Mouse (Mus musculus): Measurements from ENCODE around the gene Rabl6.

Rabl6 gene

DNA sequence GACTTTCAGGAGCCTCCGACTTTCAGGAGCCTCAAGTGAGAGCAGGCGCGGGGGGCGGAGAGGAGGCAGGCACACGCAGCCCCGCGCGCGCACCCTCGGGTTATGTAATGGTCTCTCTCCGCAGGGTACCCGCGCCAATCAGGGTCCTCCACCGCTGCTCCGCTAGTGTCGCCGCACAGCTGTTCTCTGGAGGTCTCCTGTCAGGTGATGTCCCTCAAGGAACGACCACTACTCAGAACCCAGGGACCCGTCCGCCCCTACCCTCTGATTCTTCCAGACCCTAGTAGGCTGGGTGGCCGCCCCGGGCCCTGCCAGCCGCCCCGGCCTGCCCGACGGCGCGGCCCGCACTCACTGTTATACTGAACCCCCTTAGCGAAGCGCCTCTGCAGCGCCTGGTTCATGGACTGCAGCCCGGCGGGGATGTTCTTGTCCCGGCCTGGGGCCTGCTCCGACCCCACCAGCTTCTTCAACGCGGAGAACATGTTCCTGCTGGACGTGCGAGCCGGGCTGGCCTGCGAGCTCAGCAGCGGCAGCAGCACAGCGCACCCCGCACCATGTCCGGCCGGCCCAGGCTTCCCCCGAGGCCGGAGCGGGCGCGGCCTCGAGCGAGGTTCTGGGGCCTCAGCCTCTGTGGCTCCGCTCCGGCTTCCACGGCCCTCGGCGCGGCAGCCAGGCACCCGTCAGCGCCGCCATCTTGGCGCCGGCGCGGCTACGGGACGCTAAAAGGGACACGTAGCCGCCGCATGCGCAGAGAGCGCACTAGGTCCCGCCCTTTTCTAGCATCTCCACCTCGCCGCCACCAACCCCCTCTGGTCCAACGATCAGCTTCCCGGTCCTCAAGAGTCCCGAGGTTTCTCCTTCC, at the start of gene Rabl6:
Gene Rabl6, minus strand, starts transcription at position 761 of the 862 bp plus-strand sequence.
- peak; percentile 81 for DNase-seq (ENCODE audit: low read depth, low spot score)

DNA sequence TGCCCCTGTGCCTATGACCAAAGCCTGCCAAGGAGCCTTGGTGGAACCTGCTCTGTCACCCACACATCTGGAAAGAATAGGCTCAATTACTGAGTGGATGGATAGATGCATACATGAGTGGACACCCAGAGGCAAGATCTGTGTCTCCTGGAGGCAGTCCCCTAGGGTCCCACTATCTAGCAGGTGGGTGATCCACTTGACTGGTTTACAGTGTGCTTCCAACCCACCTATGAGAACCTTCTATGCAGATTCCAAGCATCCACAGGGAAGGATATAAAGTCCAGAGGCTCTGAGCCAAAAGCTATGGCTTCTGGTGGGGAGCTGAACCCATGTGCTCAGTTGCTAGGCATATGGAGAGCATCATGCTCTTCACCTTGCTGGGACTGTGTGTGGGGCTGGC, 49.3 kb upstream of the Rabl6 start, which contains the start of gene Lcn5:
Gene Lcn5, plus strand, starts transcription at position 301 of the 400 bp plus-strand sequence.
- DNase-seq (ENCODE audit: low read depth, low spot score) = no peak

GRCm38 (mm10) chr2:25657246-25657645, 48.9 kb upstream of the Rabl6 start:
- DNase-seq (ENCODE audit: low read depth, low spot score) = no peak

- no peak for DNase-seq (ENCODE audit: low read depth, low spot score)
Observed at GRCm38 (mm10) chr2:25656691-25657090, 48.4 kb upstream of the Rabl6 start.

DNA sequence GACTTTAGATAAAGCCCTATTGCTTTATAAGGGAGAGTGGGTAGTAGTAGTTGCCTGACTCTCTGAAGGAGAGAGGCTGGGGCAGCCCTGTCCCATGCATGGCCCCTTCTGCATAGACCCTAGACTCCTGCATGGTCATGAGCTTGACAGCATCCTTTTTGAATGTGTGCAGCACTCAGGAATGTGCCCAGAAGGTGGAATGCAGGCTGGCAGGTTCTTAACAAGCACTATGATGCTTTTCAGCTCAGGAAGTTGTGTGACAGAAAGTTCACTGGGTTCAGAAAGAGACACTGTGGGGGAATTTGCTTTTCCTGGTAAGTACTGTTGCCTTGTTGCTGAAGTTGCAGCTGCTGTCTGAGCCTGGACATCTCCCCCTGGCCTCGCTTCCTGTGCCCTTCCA, 46.2 kb upstream of the Rabl6 start:
- DNase-seq (ENCODE audit: low read depth, low spot score) = no peak

DNA sequence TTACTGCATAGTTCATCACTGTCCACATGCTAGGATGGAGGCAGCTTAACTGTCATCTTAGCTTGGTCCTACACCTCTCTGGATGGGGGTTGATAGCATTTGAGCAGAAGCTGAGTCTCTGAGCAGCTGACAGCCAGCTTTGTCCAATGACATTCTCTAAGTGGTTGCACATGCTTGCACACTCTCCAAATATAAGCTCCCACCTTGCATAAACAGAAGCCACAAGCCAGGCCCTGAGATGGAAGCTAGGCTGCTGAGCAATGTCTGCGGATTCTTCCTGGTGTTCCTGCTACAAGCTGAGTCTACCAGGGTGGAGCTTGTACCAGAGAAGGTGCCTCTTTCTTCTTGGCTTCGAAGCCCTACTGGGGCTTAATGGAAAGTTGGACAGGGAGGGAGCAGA, 44.6 kb upstream of the Rabl6 start, which contains the start of gene Lcn8:
Gene Lcn8, plus strand, starts transcription at position 219 of the 400 bp plus-strand sequence.
- DNase-seq (ENCODE audit: low read depth, low spot score) = no peak

DNA sequence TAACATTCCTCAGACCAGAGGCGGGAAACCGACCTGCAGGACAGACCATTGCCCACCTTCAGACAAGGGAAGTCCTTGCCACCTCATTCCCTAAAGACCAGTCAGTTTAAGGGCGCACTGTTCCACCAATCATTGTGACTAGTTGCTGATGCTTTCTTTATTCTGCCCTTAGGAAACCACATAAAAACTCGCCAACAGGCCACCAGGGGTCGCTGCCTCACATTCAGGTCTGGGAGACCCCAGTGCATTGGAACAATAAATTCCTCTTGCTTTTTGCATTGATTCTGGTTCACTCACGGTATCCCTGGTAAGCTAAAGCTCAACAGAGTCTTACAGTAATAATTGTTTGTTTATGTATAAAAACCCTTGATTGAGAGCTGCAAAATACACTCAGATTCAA, 31.6 kb upstream of the Rabl6 start:
- no peak for DNase-seq (ENCODE audit: low read depth, low spot score)

- DNase-seq (ENCODE audit: low read depth, low spot score) = no peak
Observed at GRCm38 (mm10) chr2:25634046-25634445, 25.7 kb upstream of the Rabl6 start.

GRCm38 (mm10) chr2:25633616-25634015, 25.3 kb upstream of the Rabl6 start:
- DNase-seq (ENCODE audit: low read depth, low spot score) = no peak

DNA sequence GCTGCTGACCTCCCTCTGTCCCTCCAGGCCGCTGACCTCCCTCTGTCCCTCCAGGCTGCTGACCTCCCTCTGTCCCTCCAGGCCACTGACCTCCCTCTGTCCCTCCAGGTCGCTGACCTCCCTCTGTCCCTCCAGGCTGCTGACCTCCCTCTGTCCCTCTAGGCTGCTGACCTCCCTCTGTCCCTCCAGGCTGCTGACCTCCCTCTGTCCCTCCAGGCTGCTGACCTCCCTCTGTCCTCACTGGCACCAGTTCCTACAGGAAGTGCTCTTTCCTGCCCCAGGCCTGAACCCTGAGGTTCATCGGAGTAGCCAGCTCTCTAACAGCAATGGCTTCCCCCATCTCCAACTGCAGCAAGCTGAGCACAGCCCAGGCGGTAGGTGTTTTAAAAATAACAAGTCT, 20.4 kb upstream of the Rabl6 start:
- no peak for DNase-seq (ENCODE audit: low read depth, low spot score)

GRCm38 (mm10) chr2:25627811-25628210, 19.5 kb upstream of the Rabl6 start, which contains the start of gene Fcna:
Gene Fcna, minus strand, starts transcription at chr2:25628030.
- DNase-seq (ENCODE audit: low read depth, low spot score) = no peak

DNA sequence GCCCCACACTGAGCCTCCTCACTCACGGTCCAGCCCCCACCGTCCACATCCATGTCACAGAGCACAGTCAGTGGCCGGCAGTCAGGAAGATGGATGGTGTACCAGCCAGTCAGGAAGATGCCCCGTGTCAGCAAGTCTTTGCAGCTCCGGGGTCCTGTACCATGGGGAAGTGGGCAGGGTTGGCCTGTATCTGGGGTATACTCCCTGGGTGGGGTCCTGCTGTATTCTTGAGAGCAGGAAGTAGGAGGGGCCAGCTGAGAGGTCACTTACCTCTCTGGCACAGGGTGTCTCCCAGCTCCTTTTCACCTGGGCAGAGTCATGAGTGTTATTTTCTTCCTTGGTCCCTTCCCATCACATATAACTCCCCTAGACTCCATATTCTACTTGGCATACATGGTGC, 17.7 kb upstream of the Rabl6 start:
- no peak for DNase-seq (ENCODE audit: low read depth, low spot score)

DNA sequence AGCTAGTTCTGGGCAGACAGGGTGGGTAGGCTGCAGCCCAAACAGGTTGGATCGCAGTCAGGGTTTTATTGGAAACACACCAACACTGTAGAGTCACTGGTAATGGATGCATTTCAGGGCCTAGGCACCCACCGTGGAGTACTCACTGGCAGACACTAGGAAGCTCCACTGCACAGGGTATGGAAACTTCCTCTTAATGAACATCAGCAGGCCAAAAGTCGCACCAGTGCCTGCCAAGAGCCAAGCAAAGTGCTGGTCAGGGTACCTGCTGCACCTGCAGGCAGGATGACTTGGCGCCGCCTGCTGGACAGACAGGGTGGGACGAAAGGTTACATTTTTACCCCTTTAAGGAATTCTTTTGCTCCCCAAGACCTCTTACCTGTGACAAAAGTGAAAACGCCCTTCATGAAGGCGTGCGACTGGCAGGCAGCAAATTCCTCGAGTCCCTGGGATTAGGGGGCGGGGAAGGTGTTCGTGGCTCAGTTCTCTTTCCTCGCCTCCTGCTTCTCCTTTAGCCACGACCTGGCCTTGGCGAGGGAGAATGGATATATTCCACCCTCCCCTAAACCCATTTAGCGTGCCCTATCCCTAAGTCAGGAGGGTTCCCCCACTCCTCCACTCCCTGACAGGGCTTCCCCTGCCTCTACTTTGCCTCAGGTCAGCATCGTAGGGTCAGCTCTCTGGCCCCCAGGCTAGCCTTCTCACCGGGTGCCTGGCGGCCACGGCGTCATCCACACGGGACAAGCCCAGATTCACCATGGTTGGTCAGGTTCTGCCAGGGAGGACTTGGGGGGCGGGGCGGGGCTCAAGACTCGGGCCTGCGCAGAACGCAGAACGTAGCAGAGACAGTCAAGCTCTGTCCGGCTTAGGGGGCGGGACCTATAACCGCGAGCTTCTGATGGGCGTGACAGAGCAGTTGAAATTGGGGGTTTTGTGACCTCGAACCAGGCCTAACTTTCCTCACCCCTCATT, 13.2 kb upstream of the Rabl6 start, which contains the start of gene Tmem141:
Gene Tmem141, minus strand, starts transcription at position 777 of the 972 bp plus-strand sequence.
- DNase-seq (ENCODE audit: low read depth, low spot score) = peak; percentile 73

DNA sequence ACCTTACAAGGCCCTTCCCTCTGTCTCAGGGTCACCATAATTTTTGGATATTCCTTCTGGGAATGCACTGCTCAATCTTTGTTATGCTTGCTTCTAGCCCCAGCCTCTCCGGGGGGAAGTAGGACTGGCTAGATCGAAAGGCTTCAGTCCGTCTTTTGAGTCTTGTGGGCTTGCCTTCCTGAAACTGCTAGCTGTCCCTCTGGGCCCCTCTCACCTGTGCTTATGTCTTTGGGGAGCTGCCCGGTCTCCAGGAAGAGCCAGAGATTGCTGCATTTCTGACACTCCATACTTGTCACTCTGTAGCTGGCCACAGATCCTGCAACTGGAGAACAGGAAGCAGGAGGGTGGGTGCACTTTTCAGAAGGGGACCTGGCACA, 12.5 kb upstream of the Rabl6 start:
- no peak for DNase-seq (ENCODE audit: low read depth, low spot score)

DNA sequence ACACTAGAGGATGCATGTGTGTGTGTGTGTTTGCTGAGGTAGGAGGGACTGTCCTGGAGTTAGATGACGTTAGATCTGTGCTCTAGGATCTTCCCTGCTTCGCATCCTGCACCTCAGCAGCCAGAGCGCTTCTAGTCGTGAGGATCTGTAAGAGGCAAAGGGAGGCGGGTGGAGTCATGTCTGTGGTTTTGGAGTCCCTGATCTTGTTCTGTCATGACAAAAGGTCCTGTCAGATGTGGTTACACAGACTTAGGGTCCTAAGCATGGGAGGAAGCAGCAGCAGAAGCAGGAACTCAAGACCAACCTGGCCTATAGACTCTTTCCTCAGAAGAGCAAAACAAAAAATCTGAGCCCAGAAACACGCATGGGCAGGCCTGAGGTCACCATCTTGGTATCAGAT, 12.1 kb upstream of the Rabl6 start:
- DNase-seq (ENCODE audit: low read depth, low spot score) = no peak

DNA sequence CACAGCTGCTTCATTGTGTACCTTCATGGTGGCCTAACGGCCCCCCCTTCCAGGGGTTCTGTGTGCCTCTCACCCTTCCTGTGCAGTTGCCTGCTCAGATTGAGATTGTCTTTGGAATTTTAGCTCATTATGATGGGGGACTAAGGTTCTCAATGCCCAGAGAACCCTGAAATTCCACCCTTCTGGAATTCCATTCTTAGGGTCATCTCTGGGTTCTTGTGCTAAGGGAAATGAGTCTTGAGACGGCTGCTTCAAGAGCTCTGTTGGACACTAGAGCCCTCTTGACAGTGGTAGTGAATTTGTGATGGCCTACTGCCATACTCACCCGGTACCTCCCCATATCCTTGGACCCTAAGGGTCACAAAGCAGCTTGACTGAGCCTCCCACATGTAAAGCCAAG, 9.3 kb upstream of the Rabl6 start, which contains the start of gene Ccdc183:
Gene Ccdc183, minus strand, starts transcription at position 101 of the 400 bp plus-strand sequence.
- DNase-seq (ENCODE audit: low read depth, low spot score) = no peak

DNA sequence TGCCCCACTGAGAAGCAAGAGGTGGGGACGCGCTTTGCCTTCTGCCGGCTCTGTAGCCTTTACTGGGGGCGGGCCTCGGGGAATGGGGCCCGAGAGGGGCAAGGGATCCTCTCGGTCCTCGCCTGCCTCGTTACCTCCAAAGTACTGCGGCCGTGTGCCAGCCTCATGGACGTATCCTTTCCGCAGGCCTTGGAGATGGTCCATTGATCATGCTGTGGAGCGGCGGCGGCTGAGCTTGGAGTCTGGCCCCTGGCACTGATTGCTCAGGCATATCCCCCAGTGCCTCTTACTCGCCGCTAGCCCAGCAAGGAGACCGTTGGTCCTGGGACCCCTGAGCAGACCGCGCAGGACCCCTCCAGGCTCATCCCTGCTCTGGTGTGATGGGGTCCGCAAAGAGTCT, 8.1 kb upstream of the Rabl6 start:
- DNase-seq (ENCODE audit: low read depth, low spot score) = no peak

- no peak for DNase-seq (ENCODE audit: low read depth, low spot score)
Observed at GRCm38 (mm10) chr2:25608671-25609070, 350 bp upstream of the Rabl6 start.

DNA sequence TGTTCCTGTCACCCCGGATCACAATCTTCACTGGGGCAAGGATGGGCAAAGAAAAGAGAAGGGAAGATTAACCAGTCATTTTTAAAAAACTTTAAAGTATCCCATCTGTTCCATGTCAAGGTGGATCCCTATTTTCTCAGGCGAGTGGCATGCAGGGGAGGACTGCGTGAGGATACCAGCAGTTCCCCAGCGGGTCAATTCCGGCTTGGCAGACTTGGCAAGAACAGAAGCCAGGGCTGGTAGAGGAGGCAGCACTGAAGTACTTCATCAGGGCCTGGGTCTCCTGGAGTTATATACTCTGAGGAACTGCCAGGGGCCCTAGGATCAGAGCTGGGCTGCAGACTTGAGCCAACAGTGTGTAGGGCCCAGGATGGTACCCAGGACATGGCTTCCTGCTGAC, 5.8 kb downstream of the Rabl6 start:
- no peak for DNase-seq (ENCODE audit: low read depth, low spot score)

DNA sequence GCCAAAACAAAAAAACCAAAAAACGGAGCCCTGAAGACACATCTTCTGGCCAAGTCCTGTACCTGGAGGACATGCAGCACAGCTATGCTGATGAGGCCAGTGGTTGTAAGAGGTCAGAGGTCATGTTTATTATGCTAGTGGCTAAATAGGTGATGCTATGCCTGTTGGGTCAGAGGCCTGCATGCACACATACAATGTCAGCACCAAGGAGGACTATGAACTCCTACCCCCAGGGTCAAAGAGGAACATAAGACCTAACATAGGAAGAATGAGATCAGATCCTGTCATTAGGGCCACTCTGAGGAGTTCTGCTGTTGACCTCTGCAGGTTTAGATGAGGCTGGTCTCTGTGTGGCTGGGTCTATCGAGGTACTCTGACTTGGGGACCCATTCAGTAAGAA, 8.3 kb downstream of the Rabl6 start:
- no peak for DNase-seq (ENCODE audit: low read depth, low spot score)

DNA sequence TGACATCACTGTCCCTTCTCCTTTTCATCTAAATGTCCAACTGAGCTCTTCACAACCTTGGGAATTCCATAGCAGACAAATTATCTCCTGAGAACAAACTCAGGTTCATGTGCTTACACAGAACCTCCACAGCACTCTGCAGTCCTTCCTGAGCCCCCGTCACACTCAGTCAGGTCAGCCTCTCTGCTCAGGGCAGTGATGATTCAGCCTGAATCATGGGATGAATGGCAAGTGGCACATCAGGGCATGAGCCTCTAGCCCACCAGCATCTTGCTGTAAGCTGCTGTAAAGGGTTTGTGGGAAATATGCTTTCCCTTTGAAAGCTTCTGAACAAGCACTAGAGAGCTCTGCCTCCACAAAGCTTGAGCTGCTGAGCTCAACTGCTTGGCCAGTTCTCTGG, 9.6 kb downstream of the Rabl6 start:
- DNase-seq (ENCODE audit: low read depth, low spot score) = no peak

Measured in retina, postnatal 7 days (tissue).